Mouse (Mus musculus) lung, postnatal 0 days (tissue): Measurements from ENCODE around the gene Gm10491. TPM values are rescaled to one million over a fixed set of nuclear protein-coding genes. Genes with fewer than 3 reads are reported as not detected.

Source experiments
- ATAC-seq: fragments of 200-750 bp; cut with Nextera tagmentation; 2 replicates; pipeline ENCODE4 v1.8.0; 2017; ENCODE audit warnings: moderate library complexity
- DNase-seq: peaks from one replicate; pipeline ENCODE4 v3.0.0-alpha.2; 2016; ENCODE audit warnings: low spot score
- H3K27ac ChIP-seq: fragments of 300-500 bp; sonication (generic); 2 replicates; pipeline ENCODE4 v1.5.1; 2014; ENCODE audit warnings: antibody characterized with exemption, mild to moderate bottlenecking, low read length, mixed read lengths
- H3K27me3 ChIP-seq: fragments of 300-500 bp; sonication (generic); replicated peaks from 2 replicates; pipeline ENCODE4 v1.6.1; 2014; ENCODE audit warnings: low read length, mixed read lengths; ENCODE audit not compliant: insufficient read depth
- H3K36me3 ChIP-seq: fragments of 300-500 bp; sonication (generic); 2 replicates; pipeline ENCODE4 v1.6.1; 2014; ENCODE audit warnings: low read length, mixed read lengths; ENCODE audit not compliant: insufficient read depth
- H3K4me1 ChIP-seq: fragments of 300-500 bp; sonication (generic); 2 replicates; pipeline ENCODE4 v1.6.1; 2014; ENCODE audit warnings: antibody characterized with exemption, low read depth, low read length, mixed read lengths; ENCODE audit not compliant: insufficient read depth
- H3K4me2 ChIP-seq: fragments of 300-500 bp; sonication (generic); replicated peaks from 2 replicates; pipeline ENCODE4 v1.6.1; 2014; ENCODE audit warnings: low read depth, mild to moderate bottlenecking, low read length, moderate library complexity, mixed read lengths
- H3K4me3 ChIP-seq: fragments of 300-500 bp; sonication (generic); 2 replicates; pipeline ENCODE4 v1.5.1; 2014; ENCODE audit warnings: low read depth, low read length
- H3K9ac ChIP-seq: fragments of 300-500 bp; sonication (generic); replicated peaks from 2 replicates; pipeline ENCODE4 v1.6.1; 2014; ENCODE audit warnings: low read depth, mild to moderate bottlenecking
- H3K9me3 ChIP-seq: fragments of 300-500 bp; sonication (generic); 2 replicates; pipeline ENCODE4 v1.6.1; 2016; ENCODE audit warnings: low read length, mixed read lengths
- CTCF ChIP-seq: IDR thresholded peaks from 2 replicates; pipeline ENCODE4 v1.5.1; 2016; ENCODE audit warnings: antibody characterized with exemption, mild to moderate bottlenecking
- EP300 ChIP-seq: IDR thresholded peaks from 2 replicates; pipeline ENCODE4 v1.6.1; 2016; ENCODE audit warnings: antibody characterized with exemption, mild to moderate bottlenecking, control low read depth
- WGBS: fragments of 180-500 bp; shearing (Covaris S2); extraction: QIAGEN DNeasy Blood & Tissue Kit; methylation state at CpG from one replicate; pipeline ENCODE4 v1.1.7; 2014; 5-methylcytosine and 5-hydroxymethylcytosine counted together
- polyA plus RNA-seq: library from polyadenylated mRNA; unstranded; fragments of >200 nt; fragmentation: Nextera tagmentation; extraction: Ambion mirVana; gene quantifications from 2 replicates; pipeline ENCODE4 v1.2.1, GENCODE M21; 2015

Gene Gm10491
- polyA plus RNA-seq, 1 experiment from 2014 or later = not detected

- Histone ChIP-seq H3K36me3 (no peaks in the 10 kb centered on the region; the same call in 1 of the 2 replicates), H3K4me2 (no peak overlapping the region), H3K27me3 (no peaks in the 10 kb centered on the region), H3K4me3 (no peak overlapping the region), H3K9me3 (no peaks in the 10 kb centered on the region), H3K4me1 (no peaks in the 10 kb centered on the region), H3K27ac (no peak overlapping the region), H3K9ac (no peak overlapping the region)
- ATAC-seq = no peak
- 77% methylated on average over 1 of the region's 1 CpGs for WGBS
- no peak for DNase-seq
- TF ChIP-seq EP300 (no peak), CTCF (no peak)
Observed at GRCm38 (mm10) chrX:7867141-7867540, 40.5 kb downstream of the Gm10491 start.

DNA sequence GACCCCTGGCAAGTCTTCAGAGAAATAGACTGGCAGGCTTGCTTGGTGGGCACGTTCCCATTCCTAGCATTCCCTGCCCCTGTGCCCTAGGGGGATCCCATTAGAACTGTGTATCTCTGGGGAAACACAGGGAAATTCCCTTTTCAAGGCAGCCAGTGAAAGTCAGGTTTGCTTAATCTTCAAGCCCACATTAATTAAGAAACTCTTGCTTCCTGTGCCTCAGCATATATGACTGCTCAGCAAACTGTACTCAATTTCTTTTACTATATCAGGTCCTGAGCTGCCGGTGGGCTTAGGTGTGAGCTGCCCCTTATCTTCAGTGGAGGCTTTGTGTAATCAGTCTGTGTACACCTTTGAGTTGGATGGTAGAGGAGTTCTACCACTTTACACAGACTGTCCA, 41.8 kb downstream of the Gm10491 start:
- Histone ChIP-seq H3K4me3 (no peak overlapping the region), H3K9me3 (no peaks in the 10 kb centered on the region), H3K4me2 (no peak overlapping the region), H3K4me1 (no peaks in the 10 kb centered on the region), H3K27ac (no peak overlapping the region), H3K27me3 (no peaks in the 10 kb centered on the region), H3K36me3 (no peaks in the 10 kb centered on the region; the same call in 1 of the 2 replicates), H3K9ac (no peak overlapping the region)
- 51% methylated on average over 2 of the region's 2 CpGs for WGBS
- no peak for TF ChIP-seq EP300
- no peak for TF ChIP-seq CTCF
- no peak for ATAC-seq
- no peak for DNase-seq

GRCm38 (mm10) chrX:7865343-7865742, 42.3 kb downstream of the Gm10491 start:
- no peak overlapping the region for H3K27ac ChIP-seq
- TF ChIP-seq CTCF (no peak), EP300 (no peak)
- H3K4me2 ChIP-seq = no peak overlapping the region
- H3K36me3 ChIP-seq = no peaks in the 10 kb centered on the region; the same call in 1 of the 2 replicates
- H3K4me3 ChIP-seq = no peak overlapping the region
- 50% methylated on average over 2 of the region's 2 CpGs for WGBS
- no peaks in the 10 kb centered on the region for H3K27me3 ChIP-seq
- ATAC-seq = no peak
- no peak for DNase-seq
- no peak overlapping the region for H3K9ac ChIP-seq
- H3K4me1 ChIP-seq = no peaks in the 10 kb centered on the region
- no peaks in the 10 kb centered on the region for H3K9me3 ChIP-seq

DNA sequence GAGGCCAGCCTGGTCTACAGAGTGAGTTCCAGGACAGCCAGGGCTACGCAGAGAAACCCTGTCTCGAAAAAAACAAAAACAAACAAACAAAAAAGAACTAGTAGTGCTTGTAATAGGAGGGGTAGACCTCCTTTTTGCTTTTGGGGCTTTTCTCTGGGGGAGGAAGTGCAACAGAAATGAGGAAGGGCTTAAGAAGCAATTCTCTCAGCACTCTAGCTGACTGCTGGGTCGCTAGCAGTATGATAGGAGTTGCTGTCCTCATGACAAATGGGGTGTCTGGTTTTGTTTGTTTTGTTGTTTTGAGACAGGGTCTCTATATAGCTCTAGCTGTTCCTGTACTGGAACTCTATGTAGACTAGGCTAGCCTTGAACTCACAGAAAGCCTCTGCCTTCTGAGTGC, 43.1 kb downstream of the Gm10491 start:
- DNase-seq = no peak
- no peaks in the 10 kb centered on the region for H3K27me3 ChIP-seq
- H3K9ac ChIP-seq = no peak overlapping the region
- H3K36me3 ChIP-seq = no peaks in the 10 kb centered on the region; the same call in 1 of the 2 replicates
- no peak overlapping the region for H3K27ac ChIP-seq
- TF ChIP-seq EP300 (no peak), CTCF (no peak)
- H3K4me2 ChIP-seq = no peak overlapping the region
- H3K4me3 ChIP-seq = no peak overlapping the region
- ATAC-seq = no peak
- WGBS = 78% methylated on average over 3 of the region's 3 CpGs
- H3K4me1 ChIP-seq = no peaks in the 10 kb centered on the region
- no peaks in the 10 kb centered on the region for H3K9me3 ChIP-seq

- H3K4me3 ChIP-seq = no peak overlapping the region
- ATAC-seq = no peak
- TF ChIP-seq CTCF (no peak), EP300 (no peak)
Observed at GRCm38 (mm10) chrX:7863181-7863580, 44.5 kb downstream of the Gm10491 start.

DNA sequence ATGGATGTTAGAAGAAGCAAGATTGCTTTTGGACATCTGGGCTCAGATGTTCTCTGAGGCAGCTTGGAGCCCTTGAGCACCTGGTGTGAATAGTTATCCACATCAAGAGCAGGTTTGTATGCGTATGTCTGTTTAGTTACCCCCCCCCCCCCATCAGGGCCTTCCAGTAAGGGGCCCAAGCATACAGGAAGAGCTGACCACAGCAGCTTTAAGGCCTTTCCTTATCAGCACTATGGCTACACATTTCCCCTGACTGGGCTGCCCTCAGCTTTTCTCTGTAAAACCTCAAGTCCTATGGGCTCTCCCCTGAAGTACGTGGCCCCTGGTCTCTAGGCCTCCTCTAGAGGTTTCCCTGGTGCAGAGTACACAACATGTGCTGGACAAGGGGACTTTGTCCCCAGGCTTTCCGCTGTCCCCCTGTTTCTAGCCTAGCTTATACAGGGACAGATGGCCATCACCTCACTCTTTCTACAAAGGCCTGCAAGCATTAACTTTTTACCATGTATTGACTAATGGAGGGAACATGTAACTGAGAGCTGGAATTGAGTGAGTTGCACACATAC, 48.4 kb downstream of the Gm10491 start:
- DNase-seq (no peak), ATAC-seq (no peak)
- Histone ChIP-seq H3K9ac (no peak overlapping the region), H3K9me3 (no peaks in the 10 kb centered on the region), H3K4me1 (no peaks in the 10 kb centered on the region), H3K4me2 (no peak overlapping the region), H3K27ac (no peak overlapping the region), H3K36me3 (no peaks in the 10 kb centered on the region), H3K4me3 (no peak overlapping the region), H3K27me3 (no peaks in the 10 kb centered on the region)
- 83% methylated on average over 3 of the region's 3 CpGs for WGBS
- TF ChIP-seq CTCF = no peak
- no peak for TF ChIP-seq EP300

More at GRCm38 (mm10) chrX:7863181-7863580, 44.5 kb downstream of the Gm10491 start:
- WGBS = 83% methylated on average over 1 of the region's 1 CpGs
- H3K4me1 ChIP-seq = no peaks in the 10 kb centered on the region
- H3K9ac ChIP-seq = no peak overlapping the region
- no peaks in the 10 kb centered on the region for H3K27me3 ChIP-seq
- no peaks in the 10 kb centered on the region; the same call in 1 of the 2 replicates for H3K36me3 ChIP-seq
- H3K9me3 ChIP-seq = no peaks in the 10 kb centered on the region
- no peak overlapping the region for H3K27ac ChIP-seq
- DNase-seq = no peak
- H3K4me2 ChIP-seq = no peak overlapping the region

Other genes with a start within 250 kb of the Gm10491 start
- 238 and 242 TPM in 2 replicates for gene Plp2, start 236.4 kb downstream of the Gm10491 start, polyA plus RNA-seq
- 3.5 and 3.7 TPM in 2 replicates for gene Magix, start 226.6 kb downstream of the Gm10491 start, polyA plus RNA-seq
- 25.9 and 26.1 TPM in 2 replicates for gene Gpkow, start 210.7 kb downstream of the Gm10491 start, polyA plus RNA-seq
- 202 and 222 TPM in 2 replicates for gene Wdr45, start 193.5 kb downstream of the Gm10491 start, polyA plus RNA-seq
- gene Gm45208, start 185.6 kb downstream of the Gm10491 start, polyA plus RNA-seq = 0.64 and 2.7 TPM in 2 replicates
- 18.3 and 18.8 TPM in 2 replicates for gene Praf2, start 179.4 kb downstream of the Gm10491 start, polyA plus RNA-seq
- 26.4 and 28.2 TPM in 2 replicates for gene Ccdc120, start 156.9 kb downstream of the Gm10491 start, polyA plus RNA-seq
- gene Tfe3, start 145.3 kb downstream of the Gm10491 start, polyA plus RNA-seq = 22.0 and 27.6 TPM in 2 replicates
- 22.1 and 25.6 TPM in 2 replicates for gene Gripap1, start 118.1 kb downstream of the Gm10491 start, polyA plus RNA-seq
- 0.30 and 0.41 TPM in 2 replicates for gene Kcnd1, start 85.5 kb downstream of the Gm10491 start, polyA plus RNA-seq
- 29.0 and 30.3 TPM in 2 replicates for gene Otud5, start 66.5 kb downstream of the Gm10491 start, polyA plus RNA-seq
- 5.5 and 7.0 TPM in 2 replicates for gene Pim2, start 29.6 kb downstream of the Gm10491 start, polyA plus RNA-seq
- 30.0 and 32.2 TPM in 2 replicates for gene Slc35a2, start 23.8 kb downstream of the Gm10491 start, polyA plus RNA-seq
- 80.1 and 80.4 TPM in 2 replicates for gene Pqbp1, start 8.6 kb downstream of the Gm10491 start, polyA plus RNA-seq
- gene Timm17b, start 8.5 kb downstream of the Gm10491 start, polyA plus RNA-seq = 82.3 and 88.9 TPM in 2 replicates
- gene Gm10490, start 1.7 kb upstream of the Gm10491 start, polyA plus RNA-seq = not detected in 2 replicates
- gene Pcsk1n, start 12.0 kb upstream of the Gm10491 start, polyA plus RNA-seq = 0.15 and 0.17 TPM in 2 replicates
- gene Eras, start 20.8 kb upstream of the Gm10491 start, polyA plus RNA-seq = not detected in 2 replicates
- gene Hdac6, start 40.1 kb upstream of the Gm10491 start, polyA plus RNA-seq = 7.2 and 7.5 TPM in 2 replicates
- 1.8 and 2.0 TPM in 2 replicates for gene Gata1, start 70.2 kb upstream of the Gm10491 start, polyA plus RNA-seq
- gene Glod5, start 110.7 kb upstream of the Gm10491 start, polyA plus RNA-seq = 0.68 TPM in 1 of 2 replicates, not detected in the other
- gene Suv39h1, start 166.9 kb upstream of the Gm10491 start, polyA plus RNA-seq = 13.2 and 13.6 TPM in 2 replicates
- 0.90 and 1.2 TPM in 2 replicates for gene Was, start 182.7 kb upstream of the Gm10491 start, polyA plus RNA-seq
- 18.4 and 18.9 TPM in 2 replicates for gene Wdr13, start 225.1 kb upstream of the Gm10491 start, polyA plus RNA-seq
- gene Rbm3, start 238.0 kb upstream of the Gm10491 start, polyA plus RNA-seq = 373 and 463 TPM in 2 replicates